Mouse (Mus musculus) embryonic fibroblast, embryonic 13.5 days (primary cell): ENCODE data around the gene Cry1. TPM values are rescaled to one million over a fixed set of nuclear protein-coding genes. Genes with fewer than 3 reads are reported as not detected.
A peak's percentile ranks its signal among the peaks of the same experiment; 100 is the strongest.

ENCODE experiments used
- H3K27ac ChIP-seq: 2 replicates; pipeline ENCODE4 v1.5.1; 2012; ENCODE audit warnings: low read length, control low read depth, inconsistent platforms; ENCODE audit not compliant: insufficient read depth
- H3K4me1 ChIP-seq: 2 replicates; pipeline ENCODE4 v1.6.1; 2011; ENCODE audit warnings: low read length; ENCODE audit not compliant: control insufficient read depth, insufficient read depth
- H3K4me3 ChIP-seq: 2 replicates; pipeline ENCODE4 v1.5.1; 2011; ENCODE audit warnings: mild to moderate bottlenecking, control low read depth, low read length; ENCODE audit not compliant: insufficient read depth
- CTCF ChIP-seq: IDR thresholded peaks from 2 replicates; pipeline ENCODE4 v1.5.1; 2011; ENCODE audit warnings: mild to moderate bottlenecking, control low read depth, low read length, moderate library complexity, borderline replicate concordance; ENCODE audit not compliant: insufficient read depth
- POLR2A ChIP-seq: IDR thresholded peaks from 2 replicates; pipeline ENCODE4 v1.6.1; 2011; ENCODE audit warnings: low read depth, mild to moderate bottlenecking, control low read depth, low read length, moderate library complexity
- polyA plus RNA-seq: library from polyadenylated mRNA; stranded (reverse); fragments of >200 nt; gene quantifications from 2 replicates; pipeline ENCODE4 v1.2.4, GENCODE M21; 2011; ENCODE audit warnings: low read depth; ENCODE audit not compliant: missing spikeins, insufficient read length

Cry1 gene
- polyA plus RNA-seq: 7.4 and 14.5 TPM in 2 replicates

DNA sequence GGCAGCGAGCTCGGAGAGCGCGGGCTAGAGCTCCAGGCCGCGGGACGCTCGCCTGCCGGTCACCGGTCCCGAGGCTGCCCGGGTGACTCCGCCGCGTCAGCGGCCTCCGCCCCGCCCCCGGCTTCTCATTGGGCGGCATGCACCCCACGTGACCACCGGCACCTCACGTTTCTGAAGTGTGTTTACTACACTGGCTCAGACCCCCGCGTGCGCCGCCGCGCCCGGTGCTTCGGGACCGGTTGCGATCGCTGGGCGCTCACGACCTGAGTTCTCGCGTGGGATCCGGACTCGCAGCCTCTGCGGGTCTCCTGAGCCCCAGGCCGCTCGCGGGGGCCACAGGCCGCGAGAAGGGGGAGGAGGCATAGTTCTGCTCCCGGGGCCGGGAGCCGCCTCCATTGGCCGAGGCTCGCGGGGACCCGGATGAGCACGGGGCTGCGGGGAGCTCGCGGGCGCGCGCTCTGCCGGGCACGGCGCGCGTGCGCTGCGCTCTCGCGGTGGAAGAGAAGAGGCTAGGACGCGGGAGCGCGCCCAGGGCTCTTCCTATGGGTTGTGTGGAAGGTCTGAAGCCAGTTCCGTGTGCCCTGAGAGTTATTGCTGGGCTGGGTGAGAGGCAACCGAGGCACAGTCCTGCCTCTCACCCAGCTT lies at the start of gene Cry1:
TSS of gene Cry1 (minus strand) at position 101 of the 645 bp plus-strand sequence.
- 0 out of 2 replicates have a peak within 1 kb of the TSS, but pooled peaks have one; percentile 28 for H3K27ac ChIP-seq
- H3K4me1 ChIP-seq: no peaks in the 10 kb centered on the region; the same call in 1 of the 2 replicates
- TF ChIP-seq POLR2A: peak; percentile 83
- TF ChIP-seq CTCF: no peak
- peak within 1 kb of the TSS; percentile 88 for H3K4me3 ChIP-seq

GRCm38 (mm10) chr10:85221771-85222050 lies 36.8 kb upstream of the Cry1 start:
- no peaks in the 10 kb centered on the region for H3K4me1 ChIP-seq
- no peak overlapping the region for H3K27ac ChIP-seq
- no peak overlapping the region for H3K4me3 ChIP-seq
- TF ChIP-seq POLR2A (no peak), CTCF (no peak)

DNA sequence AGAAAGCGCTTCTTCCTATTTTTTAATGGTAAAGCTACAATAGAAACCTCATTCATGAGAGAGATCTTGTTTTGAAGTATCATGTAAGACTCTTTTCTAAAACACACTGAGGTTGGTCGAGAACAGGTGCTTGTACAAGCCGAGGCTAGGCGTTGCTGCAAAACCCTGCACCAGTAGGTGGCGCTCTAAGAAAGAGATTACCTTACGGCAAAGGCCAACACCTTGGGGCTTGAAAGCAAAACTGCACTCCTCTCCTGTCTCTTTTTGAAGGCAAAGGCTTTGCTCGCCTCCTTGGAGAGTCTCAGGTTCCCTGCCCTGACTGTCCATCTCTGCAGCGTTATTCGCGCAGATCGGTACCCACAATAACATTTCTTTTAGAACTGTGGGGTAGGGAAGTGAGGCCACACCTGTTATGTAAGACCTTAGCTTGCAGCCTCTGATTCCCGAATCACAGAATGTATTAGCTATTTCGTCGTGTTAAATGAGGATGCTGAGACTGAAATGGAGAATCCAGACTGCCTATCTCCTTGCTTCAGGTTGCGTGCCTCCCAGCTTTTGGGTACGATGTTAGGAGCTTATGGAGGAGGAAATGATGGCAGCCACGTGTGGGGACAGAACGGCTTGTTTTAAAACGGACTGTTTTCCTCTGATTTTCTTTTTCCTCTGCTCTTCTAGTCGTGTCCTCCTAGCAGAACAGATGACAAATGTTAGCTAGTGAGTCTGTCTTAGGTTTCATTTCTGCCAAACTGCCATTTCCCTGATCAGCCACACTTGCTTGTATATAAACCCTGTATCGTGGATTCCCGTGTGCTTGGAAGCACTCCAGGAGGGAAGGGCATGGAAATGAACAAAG lies 36.3 kb upstream of the Cry1 start:
- H3K4me1 ChIP-seq: no peaks in the 10 kb centered on the region
- no peak overlapping the region for H3K4me3 ChIP-seq
- TF ChIP-seq CTCF (peak; percentile 87), POLR2A (no peak)
- no peak overlapping the region for H3K27ac ChIP-seq

- Histone ChIP-seq H3K4me3 (no peak overlapping the region), H3K4me1 (no peaks in the 10 kb centered on the region), H3K27ac (no peak overlapping the region)
- no peak for TF ChIP-seq POLR2A
- TF ChIP-seq CTCF: no peak
Measured at GRCm38 (mm10) chr10:85214847-85215246, 30.0 kb upstream of the Cry1 start.

DNA sequence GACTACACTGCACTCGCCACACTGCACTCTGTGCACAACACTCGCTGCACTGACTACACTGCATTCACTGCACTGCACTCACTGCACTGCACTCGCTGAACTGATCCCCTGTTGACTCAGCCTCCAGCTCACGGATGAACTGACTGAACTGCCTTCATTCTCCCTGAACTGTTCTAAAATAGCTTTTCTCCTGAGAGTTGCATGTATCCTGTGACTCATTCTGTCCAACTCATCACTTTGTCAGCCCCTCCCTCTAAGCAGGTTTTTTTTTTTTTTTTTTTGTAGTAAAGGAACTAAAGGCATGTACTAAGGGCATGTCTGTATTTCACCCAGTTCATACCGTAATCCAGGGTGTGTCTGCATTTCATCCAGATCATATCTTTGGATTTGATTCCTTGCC lies 26.8 kb upstream of the Cry1 start:
- TF ChIP-seq POLR2A (no peak), CTCF (no peak)
- no peak overlapping the region for H3K4me3 ChIP-seq
- H3K4me1 ChIP-seq: no peaks in the 10 kb centered on the region
- H3K27ac ChIP-seq: no peak overlapping the region

- Histone ChIP-seq H3K4me1 (no peaks in the 10 kb centered on the region), H3K4me3 (no peak overlapping the region), H3K27ac (no peak overlapping the region)
- TF ChIP-seq POLR2A: no peak
- no peak for TF ChIP-seq CTCF
Measured at GRCm38 (mm10) chr10:85210125-85210524, 25.3 kb upstream of the Cry1 start.

DNA sequence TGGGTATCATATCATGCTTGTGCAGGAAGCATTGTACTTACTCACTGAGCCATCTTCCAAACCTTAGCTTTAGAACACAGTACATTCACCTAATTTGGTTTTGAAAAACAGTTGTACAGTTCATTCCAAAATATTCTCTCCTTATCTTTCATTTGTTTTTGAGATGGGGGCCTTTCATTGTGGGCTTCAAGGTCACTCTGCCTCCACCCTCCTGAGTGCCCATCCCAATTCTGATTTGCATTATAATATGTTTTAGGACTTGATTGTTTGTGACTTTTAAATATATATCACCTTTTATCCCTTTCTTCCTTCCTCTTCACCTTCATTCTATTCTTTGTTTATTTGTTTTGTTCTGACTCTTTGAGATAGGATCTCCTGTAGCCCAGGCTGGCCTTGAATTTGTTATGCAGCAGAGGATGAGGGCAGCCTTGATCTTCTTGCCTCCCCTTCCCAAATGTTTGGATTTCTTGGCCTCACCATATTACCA lies 24.3 kb upstream of the Cry1 start:
- TF ChIP-seq POLR2A: no peak
- TF ChIP-seq CTCF: no peak
- no peak overlapping the region for H3K27ac ChIP-seq
- no peaks in the 10 kb centered on the region for H3K4me1 ChIP-seq
- no peak overlapping the region for H3K4me3 ChIP-seq

DNA sequence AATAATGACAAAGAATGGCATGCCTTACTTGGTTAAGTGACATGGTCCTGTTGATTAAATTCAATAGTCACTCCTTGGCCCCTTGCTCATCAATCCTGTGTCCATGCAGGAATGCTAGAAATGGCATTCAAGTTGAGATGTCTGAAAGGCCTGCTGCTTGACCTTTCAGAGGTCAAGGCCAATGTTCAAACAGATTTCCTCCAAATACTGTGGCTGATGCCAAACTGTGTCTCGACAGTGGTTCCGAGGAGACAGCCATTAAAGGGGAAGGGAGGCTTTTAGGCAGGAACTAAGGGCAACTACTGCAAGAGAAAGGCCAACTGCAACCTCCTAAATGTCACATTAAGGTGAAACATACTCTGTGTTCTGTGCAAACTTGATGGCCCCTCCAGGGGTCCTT lies 20.5 kb upstream of the Cry1 start:
- no peak overlapping the region for H3K4me3 ChIP-seq
- no peak for TF ChIP-seq CTCF
- H3K4me1 ChIP-seq: no peaks in the 10 kb centered on the region
- H3K27ac ChIP-seq: no peak overlapping the region

GRCm38 (mm10) chr10:85204255-85204855 lies 19.5 kb upstream of the Cry1 start:
- Histone ChIP-seq H3K4me3 (no peak overlapping the region), H3K27ac (no peak overlapping the region), H3K4me1 (no peaks in the 10 kb centered on the region)
- TF ChIP-seq CTCF (no peak), POLR2A (no peak)

DNA sequence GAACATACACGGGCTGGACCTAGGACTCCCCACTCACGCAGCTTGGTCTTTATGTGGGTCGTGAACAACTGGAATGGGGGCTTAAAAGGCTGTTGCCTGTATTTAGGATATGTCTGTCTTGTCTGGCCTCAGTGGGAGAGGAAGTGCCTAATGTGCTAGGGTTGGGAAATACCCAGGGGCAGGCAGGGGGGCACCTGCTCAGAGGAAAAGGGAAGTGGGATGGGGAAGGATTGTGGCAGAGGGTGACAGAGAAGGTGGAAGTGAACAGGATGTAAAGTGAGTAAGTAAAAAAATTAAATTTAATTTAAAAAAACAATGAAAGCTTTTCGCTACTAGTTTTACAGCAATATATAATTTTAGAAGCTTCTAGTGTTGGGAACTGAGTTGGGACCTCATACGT lies 9.7 kb upstream of the Cry1 start:
- TF ChIP-seq POLR2A (no peak), CTCF (no peak)
- H3K4me1 ChIP-seq: no peaks in the 10 kb centered on the region
- H3K4me3 ChIP-seq: no peak overlapping the region
- H3K27ac ChIP-seq: no peak overlapping the region

- Histone ChIP-seq H3K27ac (no peak overlapping the region), H3K4me1 (no peaks in the 10 kb centered on the region), H3K4me3 (no peak overlapping the region)
- TF ChIP-seq CTCF (no peak), POLR2A (no peak)
Measured at GRCm38 (mm10) chr10:85193321-85193720, 8.5 kb upstream of the Cry1 start.
